Mouse (Mus musculus) colon, adult 2 months (tissue): ENCODE measurements around the gene Ptpn14. TPM values are rescaled to one million over a fixed set of nuclear protein-coding genes. Genes with fewer than 3 reads are reported as not detected.

Experiments used
- polyA plus RNA-seq: library from polyadenylated mRNA; depleted of rRNA; stranded (reverse); fragments of >200 nt; gene quantifications from 2 replicates; pipeline ENCODE4 v1.2.3, GENCODE M21; 2012; rRNA removed

Gene Ptpn14
- 5.8 and 6.2 TPM in 2 replicates for polyA plus RNA-seq

GRCm38 (mm10) chr1:189727884-189728783 is at the start of gene Ptpn14:
TSS of gene Ptpn14 (plus strand) at chr1:189728268.

GRCm38 (mm10) chr1:189687654-189688387 is 40.2 kb upstream of the Ptpn14 start, which contains the start of gene Cenpf:
TSS of gene Cenpf (minus strand) at chr1:189688086.

GRCm38 (mm10) chr1:189921818-189922592 is 193.9 kb downstream of the Ptpn14 start, which contains the start of gene Smyd2:
TSS of gene Smyd2 (minus strand) at chr1:189922363.

Other genes starting within 250 kb of the Ptpn14 start
- gene Cenpf, start 40.2 kb upstream of the Ptpn14 start, polyA plus RNA-seq: 1.2 and 1.3 TPM in 2 replicates
- 35.9 and 42.3 TPM in 2 replicates for gene Smyd2, start 194.1 kb downstream of the Ptpn14 start, polyA plus RNA-seq